Mouse (Mus musculus): ENCODE results near the gene Htr1b. TPM values are rescaled to one million over a fixed set of nuclear protein-coding genes. Genes with fewer than 3 reads are reported as not detected.
A peak's percentile ranks its signal among the peaks of the same experiment; 100 is the strongest.

The Htr1b gene
- polyA plus RNA-seq (2012; ENCODE audit: insufficient read depth, low replicate concordance), result not detected in 2 replicates

GRCm38 (mm10) chr9:81633437-81633973, at the start of gene Htr1b:
TSS of gene Htr1b (minus strand) at chr9:81633828.
- H3K27me3 ChIP-seq (replicated peaks), result peaks cover 53% of the 10 kb centered on the region
- peaks cover 27% of the 10 kb centered on the region for H3K4me1 ChIP-seq
- H3K36me3 ChIP-seq (replicated peaks; ENCODE audit: low read length), result no peaks in the 10 kb centered on the region
- TF ChIP-seq GATA1 (IDR thresholded peaks at IDR 0.05; ENCODE audit: borderline replicate concordance, low read length), result no peak
- TF ChIP-seq FLI1 (IDR thresholded peaks at IDR 0.05; ENCODE audit: low read length), result no peak
- H3K9me3 ChIP-seq, result peaks cover 13% of the 10 kb centered on the region; the same call in 1 of the 2 replicates
- H3K4me3 ChIP-seq (replicated peaks), result peak within 1 kb of the TSS; percentile 87

GRCm38 (mm10) chr9:81676716-81677115, 43.1 kb upstream of the Htr1b start:
- Histone ChIP-seq H3K4me3 (replicated peaks) (no peak overlapping the region), H3K4me1 (no peaks in the 10 kb centered on the region), H3K9me3 (peaks cover 4% of the 10 kb centered on the region), H3K36me3 (replicated peaks; ENCODE audit: low read length) (no peaks in the 10 kb centered on the region), H3K27me3 (replicated peaks) (no peaks in the 10 kb centered on the region)
- no peak for TF ChIP-seq FLI1 (IDR thresholded peaks at IDR 0.05; ENCODE audit: low read length)
- no peak for TF ChIP-seq GATA1 (IDR thresholded peaks at IDR 0.05; ENCODE audit: borderline replicate concordance, low read length)

- TF ChIP-seq FLI1 (IDR thresholded peaks at IDR 0.05; ENCODE audit: low read length), result no peak
- TF ChIP-seq GATA1 (IDR thresholded peaks at IDR 0.05; ENCODE audit: borderline replicate concordance, low read length), result no peak
- H3K9me3 ChIP-seq, result no peaks in the 10 kb centered on the region; the same call in 1 of the 2 replicates
- peaks cover 30% of the 10 kb centered on the region for H3K27me3 ChIP-seq (replicated peaks)
- H3K4me3 ChIP-seq (replicated peaks), result no peak overlapping the region
- H3K4me1 ChIP-seq, result peaks cover 17% of the 10 kb centered on the region
- no peaks in the 10 kb centered on the region for H3K36me3 ChIP-seq (replicated peaks; ENCODE audit: low read length)
Observed at GRCm38 (mm10) chr9:81637486-81637885, 3.9 kb upstream of the Htr1b start.

GRCm38 (mm10) chr9:81635109-81635508, 1.5 kb upstream of the Htr1b start:
- Histone ChIP-seq H3K36me3 (replicated peaks; ENCODE audit: low read length) (no peaks in the 10 kb centered on the region), H3K4me1 (peaks cover 27% of the 10 kb centered on the region), H3K27me3 (replicated peaks) (peaks cover 50% of the 10 kb centered on the region), H3K9me3 (peaks cover 13% of the 10 kb centered on the region; the same call in 1 of the 2 replicates), H3K4me3 (replicated peaks) (no peak overlapping the region)
- no peak for TF ChIP-seq FLI1 (IDR thresholded peaks at IDR 0.05; ENCODE audit: low read length)
- no peak for TF ChIP-seq GATA1 (IDR thresholded peaks at IDR 0.05; ENCODE audit: borderline replicate concordance, low read length)

- no peak for TF ChIP-seq FLI1 (IDR thresholded peaks at IDR 0.05; ENCODE audit: low read length)
- no peak for TF ChIP-seq GATA1 (IDR thresholded peaks at IDR 0.05; ENCODE audit: borderline replicate concordance, low read length)
- no peak overlapping the region for H3K4me3 ChIP-seq (replicated peaks)
- no peaks in the 10 kb centered on the region for H3K36me3 ChIP-seq (replicated peaks; ENCODE audit: low read length)
- peaks cover 27% of the 10 kb centered on the region for H3K4me1 ChIP-seq
- H3K27me3 ChIP-seq (replicated peaks), result peaks cover 53% of the 10 kb centered on the region
- peaks cover 13% of the 10 kb centered on the region; the same call in 1 of the 2 replicates for H3K9me3 ChIP-seq
Observed at GRCm38 (mm10) chr9:81634163-81634562, 535 bp upstream of the Htr1b start.

GRCm38 (mm10) chr9:81632736-81633436, 742 bp downstream of the Htr1b start:
- peaks cover 27% of the 10 kb centered on the region for H3K4me1 ChIP-seq
- peak overlapping the region; percentile 87 for H3K4me3 ChIP-seq (replicated peaks)

GRCm38 (mm10) chr9:81632191-81632735, 1.4 kb downstream of the Htr1b start:
- H3K4me3 ChIP-seq (replicated peaks), result peak overlapping the region; percentile 87
- peaks cover 53% of the 10 kb centered on the region for H3K27me3 ChIP-seq (replicated peaks)
- no peaks in the 10 kb centered on the region for H3K36me3 ChIP-seq (replicated peaks; ENCODE audit: low read length)
- TF ChIP-seq FLI1 (IDR thresholded peaks at IDR 0.05; ENCODE audit: low read length), result no peak
- TF ChIP-seq GATA1 (IDR thresholded peaks at IDR 0.05; ENCODE audit: borderline replicate concordance, low read length), result no peak
- peaks cover 13% of the 10 kb centered on the region; the same call in 1 of the 2 replicates for H3K9me3 ChIP-seq
- peaks cover 27% of the 10 kb centered on the region for H3K4me1 ChIP-seq

More at GRCm38 (mm10) chr9:81632736-81633436, 742 bp downstream of the Htr1b start:
- peaks cover 13% of the 10 kb centered on the region; the same call in 1 of the 2 replicates for H3K9me3 ChIP-seq
- peaks cover 53% of the 10 kb centered on the region for H3K27me3 ChIP-seq (replicated peaks)
- no peak for TF ChIP-seq GATA1 (IDR thresholded peaks at IDR 0.05; ENCODE audit: borderline replicate concordance, low read length)
- TF ChIP-seq FLI1 (IDR thresholded peaks at IDR 0.05; ENCODE audit: low read length), result no peak
- no peaks in the 10 kb centered on the region for H3K36me3 ChIP-seq (replicated peaks; ENCODE audit: low read length)

GRCm38 (mm10) chr9:81631581-81632091, 2.0 kb downstream of the Htr1b start:
- Histone ChIP-seq H3K36me3 (replicated peaks; ENCODE audit: low read length) (no peaks in the 10 kb centered on the region), H3K4me1 (peaks cover 27% of the 10 kb centered on the region), H3K9me3 (peaks cover 13% of the 10 kb centered on the region; the same call in 1 of the 2 replicates), H3K27me3 (replicated peaks) (peaks cover 53% of the 10 kb centered on the region), H3K4me3 (replicated peaks) (peak overlapping the region; percentile 87)
- no peak for TF ChIP-seq FLI1 (IDR thresholded peaks at IDR 0.05; ENCODE audit: low read length)
- no peak for TF ChIP-seq GATA1 (IDR thresholded peaks at IDR 0.05; ENCODE audit: borderline replicate concordance, low read length)

- no peak for TF ChIP-seq FLI1 (IDR thresholded peaks at IDR 0.05; ENCODE audit: low read length)
- no peak for TF ChIP-seq GATA1 (IDR thresholded peaks at IDR 0.05; ENCODE audit: borderline replicate concordance, low read length)
Observed at GRCm38 (mm10) chr9:81626899-81627606, 6.6 kb downstream of the Htr1b start.

More at GRCm38 (mm10) chr9:81626899-81627606, 6.6 kb downstream of the Htr1b start:
- Histone ChIP-seq H3K4me1 (peaks cover 5% of the 10 kb centered on the region), H3K9me3 (peaks cover 9% of the 10 kb centered on the region; the same call in 1 of the 2 replicates), H3K4me3 (replicated peaks) (no peak overlapping the region), H3K27me3 (replicated peaks) (peaks cover 18% of the 10 kb centered on the region), H3K36me3 (replicated peaks; ENCODE audit: low read length) (no peaks in the 10 kb centered on the region)

All from megakaryocyte, embryonic 14.5 days (primary cell).